Mouse (Mus musculus): ENCODE results near the gene Ovol2. TPM values are rescaled to one million over a fixed set of nuclear protein-coding genes. Genes with fewer than 3 reads are reported as not detected.

Ovol2 gene
- polyA plus RNA-seq (2012; rRNA removed) = 0.09 and 0.12 TPM in 2 replicates

GRCm38 (mm10) chr2:144331401-144332302 lies at the start of gene Ovol2:
TSS of gene Ovol2 (minus strand) at chr2:144332146.

GRCm38 (mm10) chr2:144368400-144369019 lies 36.6 kb upstream of the Ovol2 start, which contains the start of the genes Kat14 and Pet117:
TSS of gene Kat14 (plus strand) at chr2:144368983.
TSS of gene Pet117 (plus strand) at chr2:144368996.

GRCm38 (mm10) chr2:144270507-144271420 lies 61.2 kb downstream of the Ovol2 start, which contains the start of the genes Mgme1 and Snx5:
TSS of gene Mgme1 (plus strand) at chr2:144270663.
TSS of gene Snx5 (minus strand) at chr2:144270906.

Other genes with a start within 250 kb of the Ovol2 start
- gene Mgme1, start 61.5 kb downstream of the Ovol2 start, polyA plus RNA-seq (2012; rRNA removed) = 6.2 and 6.5 TPM in 2 replicates
- gene Snx5, start 61.2 kb downstream of the Ovol2 start, polyA plus RNA-seq (2012; rRNA removed) = 64.9 and 65.9 TPM in 2 replicates
- gene Kat14, start 36.8 kb upstream of the Ovol2 start, polyA plus RNA-seq (2012; rRNA removed) = 21.7 and 22.1 TPM in 2 replicates
- gene Pet117, start 36.9 kb upstream of the Ovol2 start, polyA plus RNA-seq (2012; rRNA removed) = not detected in 2 replicates
- gene Dzank1, start 195.3 kb upstream of the Ovol2 start, polyA plus RNA-seq (2012; rRNA removed) = 20.9 and 23.8 TPM in 2 replicates
- 21.3 and 21.7 TPM in 2 replicates for gene Polr3f, start 195.6 kb upstream of the Ovol2 start, polyA plus RNA-seq (2012; rRNA removed)
- gene Rbbp9, start 218.7 kb upstream of the Ovol2 start, polyA plus RNA-seq (2012; rRNA removed) = 33.7 and 35.6 TPM in 2 replicates
- gene Sec23b, start 224.1 kb upstream of the Ovol2 start, polyA plus RNA-seq (2012; rRNA removed) = 54.5 and 58.0 TPM in 2 replicates